Mouse (Mus musculus) gastrocnemius, postnatal 14 days (tissue): Measurements from ENCODE around the gene Dapk2. TPM values are rescaled to one million over a fixed set of nuclear protein-coding genes. Genes with fewer than 3 reads are reported as not detected.

Source experiments
- DNase-seq: peaks from one replicate; pipeline ENCODE4 v3.0.0; 2021; ENCODE audit warnings: mixed read lengths
- intact Hi-C: fragments of 180-260 bp; cut with DNase I; formaldehyde crosslinking; loops from one replicate; pipeline ENCODE4 v1.15.1; 2025; ENCODE audit warnings: low total_unique reads
- total RNA-seq, 2 experiments: library from RNA; stranded (reverse); gene quantifications; 2 replicates each; pipeline ENCODE4 v1.2.3; 2021

Dapk2 gene
- total RNA-seq, 2 experiments from 2014 or later = 19.7 to 22.2 TPM

- intact Hi-C loops = no loop called here
- DNase-seq = no peak
Observed at GRCm38 (mm10) chr9:66181126-66181825, 23.3 kb downstream of the Dapk2 start.

- intact Hi-C loops = no loop called here
- no peak for DNase-seq
Observed at GRCm38 (mm10) chr9:66181826-66182678, 24.0 kb downstream of the Dapk2 start.

- no peak for DNase-seq
- intact Hi-C loops = no loop called here
Observed at GRCm38 (mm10) chr9:66182679-66182993, 24.6 kb downstream of the Dapk2 start.

GRCm38 (mm10) chr9:66183023-66183422, 25.0 kb downstream of the Dapk2 start:
- intact Hi-C loops = no loop called here
- no peak for DNase-seq

- peak; percentile 20 for DNase-seq
- intact Hi-C loops = no loop called here
Observed at GRCm38 (mm10) chr9:66184572-66184971, 26.5 kb downstream of the Dapk2 start.

GRCm38 (mm10) chr9:66186426-66186825, 28.4 kb downstream of the Dapk2 start:
- intact Hi-C loops = no loop called here
- no peak for DNase-seq

GRCm38 (mm10) chr9:66189026-66189425, 31.0 kb downstream of the Dapk2 start:
- intact Hi-C loops = no loop called here
- DNase-seq = no peak

- intact Hi-C loops = no loop called here
Observed at GRCm38 (mm10) chr9:66194003-66194402, 36.0 kb downstream of the Dapk2 start.

GRCm38 (mm10) chr9:66196561-66196960, 38.5 kb downstream of the Dapk2 start:
- intact Hi-C loops = no loop called here
- DNase-seq = peak; percentile 36

More at GRCm38 (mm10) chr9:66194003-66194402, 36.0 kb downstream of the Dapk2 start:
- DNase-seq = no peak

- DNase-seq = no peak
- intact Hi-C loops = no loop called here
Observed at GRCm38 (mm10) chr9:66198533-66198932, 40.5 kb downstream of the Dapk2 start.

- DNase-seq = no peak
- intact Hi-C loops = no loop called here
Observed at GRCm38 (mm10) chr9:66199657-66200410, 41.8 kb downstream of the Dapk2 start.

- intact Hi-C loops = no loop called here
- no peak for DNase-seq
Observed at GRCm38 (mm10) chr9:66200411-66200789, 42.4 kb downstream of the Dapk2 start.

- intact Hi-C loops = no loop called here
- no peak for DNase-seq
Observed at GRCm38 (mm10) chr9:66201665-66202064, 43.6 kb downstream of the Dapk2 start.

- no peak for DNase-seq
- intact Hi-C loops = no loop called here
Observed at GRCm38 (mm10) chr9:66202463-66202862, 44.4 kb downstream of the Dapk2 start.

GRCm38 (mm10) chr9:66205702-66206101, 47.7 kb downstream of the Dapk2 start:
- DNase-seq = peak; percentile 78
- intact Hi-C loops = no loop called here

GRCm38 (mm10) chr9:66206825-66207224, 48.8 kb downstream of the Dapk2 start:
- intact Hi-C loops = no loop called here
- no peak for DNase-seq

- intact Hi-C loops = no loop called here
- no peak for DNase-seq
Observed at GRCm38 (mm10) chr9:66211420-66211819, 53.4 kb downstream of the Dapk2 start.

- DNase-seq = no peak
- intact Hi-C loops = no loop called here
Observed at GRCm38 (mm10) chr9:66212088-66212487, 54.1 kb downstream of the Dapk2 start.

GRCm38 (mm10) chr9:66212802-66213201, 54.8 kb downstream of the Dapk2 start:
- intact Hi-C loops = no loop called here
- no peak for DNase-seq

GRCm38 (mm10) chr9:66213386-66214032, 55.5 kb downstream of the Dapk2 start:
- intact Hi-C loops = no loop called here
- DNase-seq = no peak
